Mouse (Mus musculus): ENCODE results near the gene Fam25c.

DNA sequence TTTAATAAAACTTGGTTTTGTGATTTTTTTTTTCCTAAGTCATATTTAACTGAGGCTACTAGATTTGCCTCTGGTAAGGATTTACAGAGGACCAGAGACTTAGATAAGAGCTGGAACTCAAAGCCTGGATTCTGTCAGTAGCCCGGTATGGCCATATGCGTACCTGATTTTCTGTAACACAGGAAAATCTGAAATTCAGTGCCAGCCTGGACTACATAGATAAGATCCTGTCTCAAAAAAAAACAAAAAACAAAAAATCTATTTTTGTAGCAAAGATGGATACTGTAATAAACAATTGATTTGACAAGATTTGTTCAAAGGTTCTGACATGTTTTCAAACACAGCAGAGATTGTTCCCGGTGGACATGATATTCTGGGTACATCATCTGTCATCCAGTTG, 41.6 kb downstream of the Fam25c start:
- TF ChIP-seq CTCF (IDR thresholded peaks at IDR 0.05; ENCODE audit: insufficient read depth, low read length): no peak
- no peak for TF ChIP-seq POLR2A (IDR thresholded peaks at IDR 0.05; ENCODE audit: borderline replicate concordance, extremely low read depth, low read depth, low read length)

Data from lung, adult 2 months (tissue).